Mouse (Mus musculus) cortical plate, adult 2 months (tissue): ENCODE data around the gene 4930451I11Rik.

Source experiments
- CTCF ChIP-seq: fragments of 200-500 bp; IDR thresholded peaks from 2 replicates; pipeline ENCODE4 v1.5.1; 2011; ENCODE audit warnings: mild to moderate bottlenecking, control low read depth, low read length; ENCODE audit not compliant: insufficient read depth; ENCODE audit errors: extremely low read depth
- POLR2A ChIP-seq: fragments of 200-500 bp; IDR thresholded peaks from 2 replicates; pipeline ENCODE4 v1.6.1; 2011; ENCODE audit warnings: mild to moderate bottlenecking, low read length, control low read depth; ENCODE audit not compliant: insufficient read depth; ENCODE audit errors: extremely low read depth

- no peak for TF ChIP-seq CTCF
- TF ChIP-seq POLR2A, result no peak
Measured at GRCm38 (mm10) chr7:126792721-126793443, 38.6 kb downstream of the 4930451I11Rik start.
